Mouse (Mus musculus) skeletal muscle tissue, adult 2 months (tissue): ENCODE data around the gene 2810004N23Rik.
A peak's percentile ranks its signal among the peaks of the same experiment; 100 is the strongest.
"Not testable (repeated sequence)": the region's sequence is repeated elsewhere in the genome, so short reads cannot be mapped to it uniquely, and the experiment has no call there.

Experiments used
- DNase-seq: peaks from one replicate; pipeline ENCODE4 v3.0.0-alpha.2; 2012; ENCODE audit warnings: low read depth, low spot score

2810004N23Rik gene

DNA sequence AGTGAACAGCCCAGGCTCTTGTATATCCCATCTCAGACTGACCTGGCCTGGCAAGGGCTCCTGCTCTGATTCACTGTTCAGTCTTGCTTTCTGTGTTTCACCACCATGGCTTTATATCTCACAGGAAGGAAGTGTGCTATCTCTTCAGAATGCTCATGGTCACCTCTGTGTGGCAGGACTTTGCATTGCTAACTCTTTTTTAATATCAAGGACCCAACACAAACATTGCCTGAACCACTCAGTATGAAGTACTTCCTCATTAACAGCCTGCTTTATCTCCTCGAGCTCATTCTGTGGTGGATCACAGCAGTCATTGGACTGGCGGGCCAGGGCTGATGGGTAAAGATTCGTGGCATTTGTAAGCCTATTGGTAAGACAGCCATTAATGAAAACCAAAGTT, 3.7 kb upstream of the 2810004N23Rik start:
- DNase-seq, result no peak

DNA sequence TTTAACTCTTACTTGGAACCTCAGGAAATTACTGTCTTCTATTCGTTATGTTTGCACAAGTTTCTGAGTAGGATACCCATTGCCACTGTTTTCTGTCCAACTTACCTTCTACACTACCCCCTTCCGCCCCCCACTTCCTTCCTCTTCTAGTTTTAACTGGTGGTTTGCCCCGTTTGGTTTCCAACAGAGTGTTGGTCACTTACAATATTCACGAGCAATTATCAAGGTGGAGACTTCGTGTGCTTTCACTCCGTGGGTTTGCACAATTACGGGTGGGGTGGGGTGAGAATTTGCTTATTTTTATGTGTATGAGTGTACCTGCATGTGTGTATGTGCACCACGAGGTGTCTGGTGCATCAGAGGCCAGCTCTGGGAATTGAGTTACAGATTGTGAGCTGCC, 809 bp upstream of the 2810004N23Rik start:
- no peak for DNase-seq

DNA sequence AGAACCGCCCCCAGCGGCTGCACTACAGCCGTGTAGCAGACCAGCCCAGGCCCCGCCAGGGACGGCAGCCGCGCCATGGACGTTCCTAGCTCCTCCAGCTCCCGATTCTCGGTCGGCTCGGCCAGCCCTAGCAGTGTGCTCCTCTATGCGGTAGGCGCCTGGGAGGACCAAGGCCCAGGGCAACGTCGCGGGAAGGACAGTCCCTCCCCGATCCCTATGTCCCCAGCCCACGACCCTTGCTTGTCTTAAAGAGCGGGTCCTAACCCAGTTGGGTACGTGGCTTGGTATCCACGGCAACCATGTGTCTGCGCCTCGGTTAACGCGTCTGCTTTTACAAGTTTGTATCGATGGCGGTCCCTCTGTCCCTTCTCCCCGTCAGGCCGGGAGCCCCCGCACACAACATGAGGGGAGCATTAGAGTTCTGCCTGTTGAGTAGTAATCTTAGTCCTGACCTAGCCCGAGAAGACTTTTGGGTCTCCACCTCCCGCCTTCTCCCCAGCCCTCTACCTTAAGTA, 300 bp upstream of the 2810004N23Rik start:
- no peak for DNase-seq

DNA sequence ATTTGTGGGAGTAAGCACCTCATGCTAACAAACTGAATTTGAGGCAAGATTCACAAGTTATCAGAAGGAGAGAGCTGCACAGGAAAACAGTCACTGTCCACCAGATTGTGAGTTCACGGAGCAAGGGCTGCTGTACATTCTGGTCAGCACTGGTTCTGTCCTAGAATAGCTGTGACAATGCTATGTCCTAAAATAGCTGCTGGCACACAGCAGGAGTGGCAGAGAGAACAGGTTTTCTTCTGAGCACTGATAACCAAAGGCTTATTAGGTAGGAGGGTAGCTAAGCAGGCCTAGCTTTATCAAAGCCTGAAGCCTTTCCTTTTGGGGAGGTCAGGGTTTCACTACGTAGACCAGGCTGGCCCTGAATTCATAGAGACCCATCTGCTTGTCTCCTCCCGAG, 2.7 kb downstream of the 2810004N23Rik start:
- DNase-seq, result no peak

DNA sequence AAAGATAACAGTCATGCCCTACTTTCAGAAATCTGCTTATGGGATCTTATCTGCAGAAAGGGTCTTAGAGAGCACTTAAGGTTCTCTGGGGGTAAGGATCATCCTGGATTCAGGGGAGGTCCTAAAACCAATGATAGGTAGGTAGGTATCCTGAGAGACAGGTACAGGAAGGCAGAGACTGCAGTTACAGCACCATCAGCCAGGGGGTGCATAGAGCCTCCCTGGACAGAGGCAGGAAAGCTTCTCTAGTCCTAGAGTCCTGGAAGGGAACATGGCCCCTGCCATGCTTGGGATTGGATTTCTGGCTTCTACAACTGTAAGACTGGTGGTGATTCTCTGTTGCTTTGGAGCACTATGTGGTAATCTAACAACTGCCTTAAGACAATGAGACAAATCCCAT, 3.5 kb downstream of the 2810004N23Rik start:
- no peak for DNase-seq

DNA sequence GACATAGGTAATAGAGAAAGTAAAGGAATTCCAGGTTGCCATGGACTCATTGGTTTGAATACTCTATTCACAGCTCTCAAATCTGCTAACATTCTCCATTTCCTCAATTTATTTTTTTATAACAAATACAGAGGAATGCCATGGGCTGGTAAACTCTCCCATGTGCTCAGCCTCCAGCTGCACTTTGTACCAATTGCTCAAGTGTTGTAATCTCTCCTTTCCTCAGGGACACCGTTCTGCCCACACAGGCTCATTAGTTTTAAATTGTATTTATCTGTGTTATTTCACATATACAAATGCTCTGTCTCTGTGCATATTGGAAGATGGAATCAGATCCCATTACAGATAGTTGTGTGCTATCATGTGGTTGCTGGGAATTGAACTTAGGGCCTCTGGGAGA, 9.4 kb downstream of the 2810004N23Rik start:
- no peak for DNase-seq

DNA sequence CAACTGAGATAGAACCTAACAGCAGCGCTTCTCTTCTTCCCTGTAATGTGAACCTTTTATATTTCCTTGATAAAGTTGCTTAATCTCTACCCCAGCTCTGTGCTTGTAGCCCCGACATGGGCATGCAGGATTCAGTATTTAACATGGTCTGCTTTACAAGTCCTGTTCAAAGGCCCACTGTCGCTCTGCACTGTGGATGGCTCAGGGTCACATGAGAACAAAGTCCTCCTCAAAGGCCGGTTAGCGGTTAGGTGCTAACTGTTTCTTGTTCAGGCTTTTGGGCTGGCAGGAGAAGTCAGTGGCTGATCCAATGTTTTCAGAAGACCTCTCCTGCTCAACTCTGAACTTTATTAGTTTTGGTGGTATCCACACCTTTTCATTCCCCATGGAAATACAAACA, 17.3 kb downstream of the 2810004N23Rik start:
- no peak for DNase-seq

DNA sequence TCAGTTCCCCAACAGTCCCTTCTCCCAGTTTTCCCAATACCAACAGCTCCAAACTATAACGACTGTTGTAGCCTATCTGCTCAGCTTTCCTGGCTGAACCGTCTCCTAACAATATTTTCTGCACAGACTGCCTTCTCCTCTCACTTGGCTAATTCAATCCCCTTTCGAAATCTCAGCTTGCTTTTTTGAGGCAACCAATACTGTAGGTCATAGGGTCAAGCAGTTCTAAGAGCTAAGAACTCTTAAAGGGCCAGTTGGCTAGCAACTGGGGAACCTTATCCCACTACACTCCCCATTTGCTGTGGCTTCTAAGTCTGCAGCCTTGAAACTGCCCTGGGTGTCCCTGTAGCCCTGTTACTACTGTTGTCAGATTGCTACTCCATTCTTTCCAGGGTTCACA, 17.8 kb downstream of the 2810004N23Rik start:
- peak; percentile 49 for DNase-seq

DNA sequence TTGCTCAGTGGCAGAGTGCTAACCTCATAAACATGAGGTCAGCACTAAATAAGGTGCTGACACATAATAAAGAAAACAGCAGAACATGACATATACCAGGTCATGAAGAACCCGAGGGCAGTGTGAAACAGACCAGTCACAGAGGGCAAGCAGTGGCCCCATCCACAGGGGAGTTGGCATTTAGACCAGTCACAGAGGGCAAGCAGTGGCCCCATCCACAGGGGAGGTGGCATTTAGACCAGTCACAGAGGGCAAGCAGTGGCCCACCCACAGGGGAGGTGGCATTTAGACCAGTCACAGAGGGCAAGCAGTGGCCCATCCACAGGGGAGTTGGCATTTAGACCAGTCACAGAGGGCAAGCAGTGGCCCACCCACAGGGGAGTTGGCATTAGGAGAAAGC, 20.0 kb downstream of the 2810004N23Rik start:
- not testable (repeated sequence) for DNase-seq

DNA sequence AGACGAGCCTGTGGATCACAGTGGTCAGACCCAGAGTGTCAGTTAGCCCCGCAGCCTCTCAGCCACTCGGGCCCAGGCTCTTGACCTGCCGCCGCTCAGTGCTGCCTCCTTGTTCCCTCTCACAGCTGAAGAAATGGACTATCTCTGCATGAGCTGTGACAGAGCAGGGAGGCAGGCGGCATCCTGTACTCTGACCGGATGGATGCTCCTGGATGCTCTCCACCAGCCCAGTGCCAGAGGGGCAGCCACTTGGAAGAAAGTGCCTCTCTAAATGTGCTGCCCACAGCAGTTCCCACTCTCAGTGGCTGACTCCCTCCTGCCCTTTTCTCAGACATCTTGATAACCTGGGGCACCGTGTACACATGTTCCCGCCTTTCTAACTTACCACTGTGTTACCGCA, 21.1 kb downstream of the 2810004N23Rik start:
- no peak for DNase-seq

DNA sequence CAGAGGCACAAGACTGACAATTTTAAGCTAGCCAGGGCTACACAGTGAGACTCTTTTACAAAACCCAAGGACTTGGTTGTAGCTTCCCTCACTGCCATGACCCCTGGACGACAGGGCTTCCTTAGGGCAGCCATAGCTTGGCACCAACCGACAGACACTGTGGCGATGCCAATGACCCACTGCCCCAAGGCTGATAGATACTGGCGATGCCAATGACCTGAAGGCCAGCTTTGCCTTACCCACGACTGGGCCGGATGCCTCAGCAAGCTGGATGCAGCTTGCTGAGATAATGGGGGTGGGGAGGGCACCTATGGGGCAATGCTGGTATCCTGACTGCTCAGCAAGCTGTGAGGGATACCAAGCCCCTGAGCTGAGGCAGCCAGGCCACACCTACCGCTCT, 22.0 kb downstream of the 2810004N23Rik start:
- DNase-seq, result no peak

DNA sequence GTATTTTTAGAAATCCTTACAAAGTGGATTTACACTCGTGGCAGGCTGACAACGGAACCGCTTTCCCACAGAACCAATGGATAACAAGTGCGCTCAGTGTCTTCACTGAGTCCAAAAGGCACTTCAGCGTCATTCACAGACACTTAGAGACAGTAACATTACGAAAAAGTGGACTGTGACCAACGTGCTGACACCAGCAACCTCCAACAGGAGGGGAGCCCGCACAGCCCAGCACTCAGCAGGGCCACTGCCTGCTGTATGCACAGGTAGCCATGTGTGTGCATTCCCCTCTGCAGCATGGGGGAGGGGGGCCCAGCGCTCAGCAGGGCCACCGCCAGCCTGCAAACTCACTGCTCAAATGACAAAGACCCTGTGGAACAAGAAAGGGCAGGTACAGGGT, 23.5 kb downstream of the 2810004N23Rik start:
- no peak for DNase-seq

DNA sequence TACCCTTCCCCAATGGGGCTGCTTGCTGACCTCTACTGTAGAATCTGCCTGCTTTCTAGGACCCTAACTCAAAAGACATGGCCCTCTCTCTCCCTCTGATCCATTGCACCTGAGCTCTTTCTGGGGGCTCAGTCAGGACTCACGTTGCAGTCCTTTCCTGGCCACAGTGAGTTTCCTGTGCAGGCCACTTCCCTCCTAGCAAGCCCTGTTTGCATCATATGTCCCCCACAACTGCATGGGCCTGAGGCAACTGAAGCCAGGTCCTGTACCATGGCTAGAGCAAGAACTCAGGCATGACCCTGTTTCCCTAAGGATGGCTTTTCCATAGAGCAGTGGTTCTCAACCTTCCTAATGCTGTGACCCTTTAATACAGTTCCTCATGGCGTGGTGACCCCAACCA, 25.0 kb downstream of the 2810004N23Rik start:
- DNase-seq, result no peak

DNA sequence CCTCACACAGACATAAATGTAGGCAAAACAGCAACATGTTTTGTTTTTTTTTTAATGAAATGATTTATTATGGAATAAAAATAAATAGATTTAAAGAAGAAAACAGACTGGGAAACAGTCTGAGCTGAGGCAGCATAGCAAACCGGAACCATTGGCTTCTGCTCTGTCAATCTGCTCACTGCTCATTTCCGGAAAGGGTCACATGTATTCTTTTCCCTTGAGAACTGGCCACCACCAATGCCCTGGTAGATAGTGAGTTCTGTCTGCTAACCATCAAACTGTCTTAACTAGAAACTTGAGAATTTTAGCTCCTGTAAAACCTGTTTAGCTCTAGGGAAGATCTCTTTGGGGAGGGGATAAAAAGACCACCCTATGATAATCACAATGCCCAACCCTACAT, 26.0 kb downstream of the 2810004N23Rik start:
- no peak for DNase-seq

DNA sequence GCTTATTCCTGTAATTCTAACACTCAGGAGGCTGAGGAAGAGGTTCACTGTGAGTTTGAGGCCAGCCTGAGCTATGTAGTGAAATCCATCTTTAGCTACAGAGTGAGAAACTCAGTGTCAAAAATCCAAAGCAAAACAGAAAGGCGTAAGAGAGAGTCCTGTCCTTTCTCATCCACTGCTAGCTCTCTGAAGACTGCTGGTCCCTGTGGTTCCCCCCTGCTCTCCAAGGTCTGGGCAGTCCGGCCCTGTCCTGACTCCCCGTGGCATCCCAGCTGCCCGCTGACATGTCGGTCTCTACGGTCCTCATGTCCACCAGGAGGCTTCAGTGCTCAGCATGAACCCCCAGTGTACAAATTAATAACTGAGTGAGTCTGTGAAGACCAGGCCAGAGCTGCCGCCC, 26.6 kb downstream of the 2810004N23Rik start:
- no peak for DNase-seq

DNA sequence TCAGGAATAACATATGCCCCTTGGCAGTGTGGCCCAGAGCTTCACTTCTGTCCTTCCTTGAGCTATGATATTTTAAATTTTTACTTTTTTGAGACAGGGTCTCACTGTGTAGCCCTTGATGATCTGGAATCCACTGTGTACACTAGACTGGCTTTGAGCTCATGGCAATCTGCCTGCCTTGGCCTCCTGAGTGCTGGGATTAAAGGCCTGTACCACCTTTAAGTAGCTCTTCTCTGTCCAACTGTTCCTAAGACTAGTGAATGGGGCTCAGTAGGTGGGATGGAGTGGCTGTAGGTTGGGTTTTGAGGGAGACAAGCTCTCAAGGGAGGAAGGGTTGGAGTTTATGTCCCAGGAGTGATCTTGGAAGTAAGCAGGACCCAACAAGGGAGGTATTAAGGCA, 27.1 kb downstream of the 2810004N23Rik start:
- DNase-seq, result no peak

DNA sequence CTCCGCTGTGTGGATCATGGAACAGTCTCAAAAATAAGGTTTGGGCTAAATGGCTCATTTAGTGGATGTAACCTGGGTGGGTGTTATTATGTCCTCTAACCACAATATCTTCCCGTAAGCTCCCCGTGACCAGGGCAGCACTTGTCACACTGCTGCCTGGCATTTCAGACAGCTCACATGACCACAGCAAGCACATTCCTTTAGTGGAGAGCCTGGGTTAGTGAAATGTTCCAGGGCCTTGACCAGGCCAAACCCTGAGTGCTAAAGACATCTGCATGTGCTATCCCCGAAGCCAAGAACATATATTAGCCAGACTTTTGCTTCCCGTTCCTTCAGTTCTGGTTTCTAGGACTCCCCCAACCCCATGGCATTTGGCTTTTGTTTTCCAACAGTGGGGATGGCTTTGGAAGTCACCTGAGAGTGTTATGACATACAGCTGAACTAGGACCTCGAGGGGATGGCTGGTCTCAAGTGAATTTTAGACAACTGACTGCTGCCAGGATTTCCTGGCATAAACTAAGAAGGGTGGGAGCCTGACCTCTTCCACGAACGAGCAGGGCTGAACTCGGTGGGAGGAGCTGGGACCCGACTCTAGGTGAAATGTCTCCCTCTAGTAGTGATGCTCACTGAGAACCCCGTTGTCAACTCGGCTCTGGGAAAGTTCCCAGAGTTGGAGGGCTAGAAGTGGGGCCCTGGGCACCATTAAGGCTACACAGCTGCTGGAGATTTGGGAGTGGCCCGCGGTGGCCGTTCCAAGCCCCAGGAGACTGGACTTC, 29.3 kb downstream of the 2810004N23Rik start:
- DNase-seq, result no peak

DNA sequence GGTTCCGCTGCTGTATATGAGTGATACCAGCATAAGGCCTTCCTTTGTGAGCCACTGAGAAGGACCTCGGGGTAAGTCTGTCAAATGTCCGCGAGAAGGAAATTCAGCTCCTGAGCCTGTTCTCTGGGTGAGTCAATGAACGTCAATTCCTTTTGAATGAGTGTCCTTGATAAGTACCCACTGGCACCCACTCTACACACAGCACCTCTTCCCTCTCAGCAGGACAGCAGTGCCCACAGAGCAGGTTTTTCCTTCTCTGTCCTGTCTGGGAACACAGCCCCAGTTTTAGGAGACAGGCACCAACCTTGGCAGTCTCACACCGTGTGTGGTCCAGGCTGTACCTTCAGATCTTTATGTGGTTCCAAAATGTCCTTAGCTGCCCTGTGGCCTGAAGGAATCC, 31.0 kb downstream of the 2810004N23Rik start:
- no peak for DNase-seq

DNA sequence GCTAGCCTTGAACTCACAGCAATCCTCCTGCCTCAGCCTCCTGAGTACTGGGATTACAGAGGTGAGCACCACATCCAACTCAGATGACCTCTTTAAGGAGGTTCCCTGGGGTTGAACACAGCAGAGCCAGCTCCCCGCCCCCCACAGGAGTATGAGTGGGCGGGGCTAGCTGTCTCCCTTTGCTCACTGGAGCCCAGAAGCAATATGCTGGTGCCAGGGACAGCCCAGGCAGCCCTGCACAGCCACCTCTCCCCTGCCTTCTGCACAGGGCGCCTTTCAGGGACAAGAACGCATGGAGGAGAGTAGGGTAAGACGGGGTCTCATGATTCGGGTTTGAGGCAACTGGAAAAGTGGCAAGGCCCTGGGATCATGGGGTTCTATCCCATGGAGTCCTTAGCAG, 31.4 kb downstream of the 2810004N23Rik start:
- DNase-seq, result no peak

DNA sequence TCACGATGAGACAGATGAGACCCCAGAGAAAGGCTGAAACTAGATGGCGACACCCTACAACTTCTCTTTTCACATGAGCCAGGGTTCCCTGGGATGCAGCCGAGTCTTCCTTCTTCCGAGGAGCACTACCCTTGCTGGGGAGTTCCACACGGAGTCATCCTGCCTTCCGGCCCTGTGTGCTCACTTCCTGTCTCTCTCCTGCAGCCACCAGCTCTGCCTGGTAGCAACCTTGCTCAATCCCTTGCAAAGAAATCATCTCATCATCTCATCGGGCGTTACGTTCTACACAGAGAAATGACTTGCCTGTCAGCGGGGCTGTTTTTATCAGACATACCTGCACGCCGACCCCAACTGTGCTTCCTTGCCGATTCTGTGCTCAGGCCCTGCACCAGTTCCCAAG, 32.9 kb downstream of the 2810004N23Rik start:
- no peak for DNase-seq

DNA sequence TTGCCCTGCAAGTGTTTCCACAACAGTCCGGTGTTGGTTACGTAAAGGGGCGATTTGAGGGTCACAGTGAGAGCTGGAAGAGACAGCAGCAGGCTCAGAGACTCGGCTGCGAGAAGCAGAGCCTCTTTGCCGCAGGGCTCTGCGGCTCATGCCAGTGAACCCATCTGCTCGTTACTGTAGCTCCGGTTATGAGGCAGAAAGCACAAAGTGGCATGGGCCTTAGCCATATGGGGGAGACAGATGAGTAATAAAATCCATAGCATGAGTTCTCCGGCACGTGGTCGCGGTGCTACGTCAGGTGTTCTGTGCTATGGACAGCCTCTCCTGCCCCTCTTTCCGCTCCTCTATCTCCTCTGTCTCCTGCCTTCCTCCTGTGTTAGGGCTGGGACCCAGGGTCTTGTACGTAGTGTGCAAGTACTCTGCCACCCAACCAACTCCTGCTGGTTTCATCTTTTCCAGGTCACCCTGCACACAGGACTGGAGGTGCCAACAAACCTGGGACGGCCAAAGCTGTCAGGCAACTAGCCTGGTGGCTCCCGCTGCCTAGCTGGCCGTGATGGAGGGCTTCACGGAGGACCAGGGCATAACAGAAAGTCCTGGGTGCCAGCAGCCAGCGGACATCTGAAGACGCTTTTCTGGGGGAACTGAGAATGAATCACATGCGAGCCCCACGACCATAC, 34.2 kb downstream of the 2810004N23Rik start:
- DNase-seq, result no peak

DNA sequence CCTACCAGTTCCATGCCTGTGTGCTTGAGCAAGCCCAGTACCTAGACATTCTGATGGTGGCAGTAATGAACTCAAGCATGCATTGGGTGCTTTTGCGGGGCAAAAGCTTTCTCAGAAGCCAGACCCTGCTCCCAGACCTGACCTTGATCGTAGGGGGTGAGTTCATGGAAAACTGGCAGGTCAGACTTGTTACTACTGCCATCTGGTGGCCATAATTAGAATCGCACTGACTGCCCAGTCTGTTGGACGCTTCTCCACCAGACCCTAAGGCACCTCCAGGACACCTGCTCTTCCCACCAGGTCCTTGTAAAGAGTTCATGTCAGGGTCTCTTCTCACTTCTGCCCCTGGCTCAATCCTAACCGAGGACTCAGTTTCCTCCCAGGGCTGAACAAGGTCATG, 35.5 kb downstream of the 2810004N23Rik start:
- DNase-seq, result peak; percentile 70

DNA sequence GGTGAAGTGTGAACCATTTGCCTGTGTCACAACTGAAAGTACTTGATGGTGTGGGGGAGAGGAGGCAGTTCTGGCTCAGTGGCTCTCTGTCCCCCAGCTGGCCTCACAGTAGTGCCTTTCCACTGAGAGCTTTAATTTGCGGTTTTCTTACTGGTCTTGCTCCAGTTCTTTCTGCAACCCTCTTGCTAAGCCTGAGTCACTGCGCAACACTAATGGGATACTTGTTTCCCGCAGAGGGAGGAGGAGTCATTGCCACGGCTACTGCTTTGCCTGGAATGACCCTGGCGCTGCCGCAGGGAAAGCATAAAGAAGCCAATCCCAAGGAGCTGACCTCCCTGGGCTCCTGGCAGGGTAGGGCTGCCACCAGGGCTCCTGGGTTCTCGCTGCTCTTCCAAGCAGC, 36.3 kb downstream of the 2810004N23Rik start:
- peak; percentile 74 for DNase-seq
